Mouse (Mus musculus) limb, embryonic 12.5 days (tissue): ENCODE results near the gene Tas2r129. TPM values are rescaled to one million over a fixed set of nuclear protein-coding genes. Genes with fewer than 3 reads are reported as not detected.
"Not testable (repeated sequence)": the region's sequence is repeated elsewhere in the genome, so short reads cannot be mapped to it uniquely, and the experiment has no call there.

Experiments used
- ATAC-seq: fragments of 200-750 bp; cut with Nextera tagmentation; 2 replicates; pipeline ENCODE4 v1.8.0; 2017; ENCODE audit warnings: low read depth, moderate TSS enrichment; ENCODE audit not compliant: insufficient number of reproducible peaks, insufficient read depth, low FRiP score, low TSS enrichment
- H3K27ac ChIP-seq: fragments of 300-500 bp; sonication (generic); 2 replicates; pipeline ENCODE4 v1.5.1; 2016; ENCODE audit warnings: mild to moderate bottlenecking, moderate library complexity
- H3K27me3 ChIP-seq: fragments of 300-500 bp; sonication (generic); 2 replicates; pipeline ENCODE4 v1.6.1; 2016; ENCODE audit warnings: mild to moderate bottlenecking, moderate library complexity
- H3K36me3 ChIP-seq: fragments of 300-500 bp; sonication (generic); 2 replicates; pipeline ENCODE4 v1.6.1; 2016; ENCODE audit warnings: mild to moderate bottlenecking, moderate library complexity
- H3K4me1 ChIP-seq: fragments of 300-500 bp; sonication (generic); replicated peaks from 2 replicates; pipeline ENCODE4 v1.6.1; 2016
- H3K4me2 ChIP-seq: fragments of 300-500 bp; sonication (generic); 2 replicates; pipeline ENCODE4 v1.6.1; 2016; ENCODE audit warnings: mild to moderate bottlenecking, moderate library complexity
- H3K4me3 ChIP-seq: fragments of 300-500 bp; sonication (generic); replicated peaks from 2 replicates; pipeline ENCODE4 v1.5.1; 2016; ENCODE audit warnings: mild to moderate bottlenecking
- H3K9ac ChIP-seq: fragments of 300-500 bp; sonication (generic); replicated peaks from 2 replicates; pipeline ENCODE4 v1.6.1; 2016; ENCODE audit warnings: mild to moderate bottlenecking, moderate library complexity
- H3K9me3 ChIP-seq: fragments of 300-500 bp; sonication (generic); 2 replicates; pipeline ENCODE4 v1.6.1; 2016; ENCODE audit warnings: mild to moderate bottlenecking, moderate library complexity
- WGBS: fragments of 180-500 bp; shearing (Covaris S2); methylation state at CpG from one replicate; pipeline ENCODE4 v1.1.7; 2016; 5-methylcytosine and 5-hydroxymethylcytosine counted together
- polyA plus RNA-seq: library from polyadenylated mRNA; unstranded; fragments of >200 nt; fragmentation: Nextera tagmentation; extraction: Ambion mirVana; gene quantifications from 2 replicates; pipeline ENCODE4 v1.2.1, GENCODE M21; 2016

The Tas2r129 gene
- polyA plus RNA-seq: not detected in 2 replicates

- H3K36me3 ChIP-seq: no peaks in the 10 kb centered on the region
- no peak within 1 kb of the TSS for H3K27ac ChIP-seq
- 82% methylated on average over 2 of the region's 2 CpGs for WGBS
- no peaks in the 10 kb centered on the region for H3K4me1 ChIP-seq
- no peaks in the 10 kb centered on the region for H3K9me3 ChIP-seq
- no peak within 1 kb of the TSS for H3K4me3 ChIP-seq
- H3K27me3 ChIP-seq: no peaks in the 10 kb centered on the region
- ATAC-seq: no peak
- no peak within 1 kb of the TSS for H3K4me2 ChIP-seq
- no peak within 1 kb of the TSS for H3K9ac ChIP-seq
These were observed at the start of gene Tas2r129 for GRCm38 (mm10) chr6:132950802-132951201. Gene Tas2r129 (plus strand): TSS chr6:132951102.

- WGBS: 84% methylated on average over 3 of the region's 3 CpGs
- ATAC-seq: no peak
- no peak within 1 kb of the TSS for H3K4me3 ChIP-seq
- no peak within 1 kb of the TSS for H3K9ac ChIP-seq
- H3K9me3 ChIP-seq: 0 out of 2 replicates have a peak, but pooled peaks cover 3% of the 10 kb centered on the region
- no peak within 1 kb of the TSS for H3K4me2 ChIP-seq
- H3K4me1 ChIP-seq: no peaks in the 10 kb centered on the region
- no peak within 1 kb of the TSS for H3K27ac ChIP-seq
- H3K36me3 ChIP-seq: no peaks in the 10 kb centered on the region
- H3K27me3 ChIP-seq: no peaks in the 10 kb centered on the region
These were observed 41.6 kb upstream of the Tas2r129 start, which contains the start of gene Tas2r125 for GRCm38 (mm10) chr6:132909351-132909750. Gene Tas2r125 (plus strand): TSS chr6:132909651.

- H3K4me2 ChIP-seq, H3K27me3 ChIP-seq, H3K36me3 ChIP-seq, H3K4me1 ChIP-seq, H3K27ac ChIP-seq, H3K9ac ChIP-seq, ATAC-seq, H3K9me3 ChIP-seq, H3K4me3 ChIP-seq: not testable (repeated sequence)
These were observed 9.5 kb upstream of the Tas2r129 start for GRCm38 (mm10) chr6:132941376-132941775.

- Histone ChIP-seq H3K27me3 (no peaks in the 10 kb centered on the region), H3K4me2 (no peak within 1 kb of the TSS), H3K4me3 (no peak within 1 kb of the TSS), H3K36me3 (no peaks in the 10 kb centered on the region), H3K9me3 (no peaks in the 10 kb centered on the region), H3K4me1 (no peaks in the 10 kb centered on the region), H3K27ac (no peak within 1 kb of the TSS), H3K9ac (no peak within 1 kb of the TSS)
- ATAC-seq: no peak
- 76% methylated on average over 1 of the region's 1 CpGs for WGBS
These were observed 6.9 kb downstream of the Tas2r129 start, which contains the start of gene Tas2r131 for GRCm38 (mm10) chr6:132957819-132958218. Gene Tas2r131 (minus strand): TSS chr6:132957919.

- Histone ChIP-seq H3K27me3 (no peaks in the 10 kb centered on the region), H3K9me3 (no peaks in the 10 kb centered on the region), H3K4me3 (no peak within 1 kb of the TSS), H3K4me1 (no peaks in the 10 kb centered on the region), H3K9ac (no peak within 1 kb of the TSS), H3K4me2 (no peak within 1 kb of the TSS), H3K36me3 (no peaks in the 10 kb centered on the region), H3K27ac (no peak within 1 kb of the TSS)
- WGBS: 79% methylated on average over 2 of the region's 2 CpGs
- ATAC-seq: no peak
These were observed 30.0 kb downstream of the Tas2r129 start, which contains the start of gene Tas2r109 for GRCm38 (mm10) chr6:132980865-132981264. Gene Tas2r109 (minus strand): TSS chr6:132980965.

Other genes starting within 250 kb of the Tas2r129 start
- not detected in 2 replicates for gene Tas2r122, start 239.2 kb upstream of the Tas2r129 start, polyA plus RNA-seq
- not detected in 2 replicates for gene Tas2r115, start 213.1 kb upstream of the Tas2r129 start, polyA plus RNA-seq
- not detected in 2 replicates for gene Tas2r124, start 196.4 kb upstream of the Tas2r129 start, polyA plus RNA-seq
- not detected in 2 replicates for gene Tas2r102, start 189.0 kb upstream of the Tas2r129 start, polyA plus RNA-seq
- not detected in 2 replicates for gene Tas2r136, start 172.9 kb upstream of the Tas2r129 start, polyA plus RNA-seq
- not detected in 2 replicates for gene Tas2r117, start 148.3 kb upstream of the Tas2r129 start, polyA plus RNA-seq
- not detected in 2 replicates for gene Tas2r123, start 104.0 kb upstream of the Tas2r129 start, polyA plus RNA-seq
- not detected in 2 replicates for gene Tas2r116, start 95.7 kb upstream of the Tas2r129 start, polyA plus RNA-seq
- gene Tas2r110, start 83.1 kb upstream of the Tas2r129 start, polyA plus RNA-seq: not detected in 2 replicates
- not detected in 2 replicates for gene Tas2r113, start 58.1 kb upstream of the Tas2r129 start, polyA plus RNA-seq
- not detected in 2 replicates for gene Tas2r125, start 41.5 kb upstream of the Tas2r129 start, polyA plus RNA-seq
- gene Tas2r131, start 6.8 kb downstream of the Tas2r129 start, polyA plus RNA-seq: not detected in 2 replicates
- not detected in 2 replicates for gene Tas2r109, start 29.9 kb downstream of the Tas2r129 start, polyA plus RNA-seq
- gene Tas2r103, start 86.0 kb downstream of the Tas2r129 start, polyA plus RNA-seq: not detected in 2 replicates
- not detected in 2 replicates for gene Tas2r140, start 104.7 kb downstream of the Tas2r129 start, polyA plus RNA-seq
- 96.8 and 100 TPM in 2 replicates for gene Smim10l1, start 153.8 kb downstream of the Tas2r129 start, polyA plus RNA-seq